Mouse (Mus musculus): Measurements from ENCODE around the gene Slc35f1.

DNA sequence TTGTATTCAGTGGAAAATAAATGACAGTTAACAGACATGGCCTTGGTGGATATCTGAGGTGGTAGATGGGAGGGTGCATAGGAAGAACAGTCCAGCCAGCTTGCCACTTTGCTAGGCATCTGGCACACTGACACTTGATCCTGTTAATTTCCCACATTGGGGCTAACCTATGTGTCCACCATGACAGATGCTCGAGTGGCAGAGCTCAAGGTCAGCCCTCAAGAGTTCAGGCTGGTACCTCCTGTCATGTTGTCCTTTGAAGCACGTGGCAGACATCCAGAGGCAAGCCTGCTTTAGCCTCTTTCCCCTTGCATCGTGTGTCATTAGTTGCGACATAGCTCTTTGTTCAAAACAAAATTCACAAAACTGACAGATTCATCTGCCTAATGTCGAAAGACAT, 323.5 kb downstream of the Slc35f1 start:
- TF ChIP-seq POLR2A (IDR thresholded peaks at IDR 0.05; ENCODE audit: borderline replicate concordance, control insufficient read depth, low read depth, low read length) (no peak), CTCF (IDR thresholded peaks at IDR 0.05; ENCODE audit: control insufficient read depth, insufficient read depth, low read length) (no peak)

Measured in bone marrow, adult 2 months (tissue).